Mouse (Mus musculus) forebrain, embryonic 12.5 days (tissue): ENCODE measurements at regions not wholly inside any gene's neighbourhood (a gene's known extent, or its start where the extent isn't known, plus 50 kb on each side); places are given as distances from the start of the nearest gene placed in this dataset.

ENCODE experiments used
- ATAC-seq: fragments of 200-750 bp; cut with Nextera tagmentation; 2 replicates; pipeline ENCODE4 v1.8.0; 2017; ENCODE audit warnings: moderate TSS enrichment; ENCODE audit not compliant: low FRiP score
- H3K27ac ChIP-seq: fragments of 300-500 bp; sonication (generic); 2 replicates; pipeline ENCODE4 v1.5.1; 2016; ENCODE audit warnings: mild to moderate bottlenecking
- H3K27me3 ChIP-seq: fragments of 300-500 bp; sonication (generic); 2 replicates; pipeline ENCODE4 v1.6.1; 2016; ENCODE audit warnings: mild to moderate bottlenecking
- H3K36me3 ChIP-seq: fragments of 300-500 bp; sonication (generic); replicated peaks from 2 replicates; pipeline ENCODE4 v1.6.1; 2016; ENCODE audit warnings: mild to moderate bottlenecking
- H3K4me1 ChIP-seq: fragments of 300-500 bp; sonication (generic); 2 replicates; pipeline ENCODE4 v1.6.1; 2016
- H3K4me2 ChIP-seq: fragments of 300-500 bp; sonication (generic); 2 replicates; pipeline ENCODE4 v1.6.1; 2016; ENCODE audit warnings: mild to moderate bottlenecking, moderate library complexity
- H3K4me3 ChIP-seq: fragments of 300-500 bp; sonication (generic); replicated peaks from 2 replicates; pipeline ENCODE4 v1.5.1; 2016; ENCODE audit warnings: mild to moderate bottlenecking
- H3K9ac ChIP-seq: fragments of 300-500 bp; sonication (generic); 2 replicates; pipeline ENCODE4 v1.6.1; 2016; ENCODE audit warnings: mild to moderate bottlenecking
- H3K9me3 ChIP-seq: fragments of 300-500 bp; sonication (generic); 2 replicates; pipeline ENCODE4 v1.6.1; 2016
- whole genome bisulfite sequencing: fragments of 180-500 bp; shearing (Covaris S2); methylation state at CpG from one replicate; pipeline ENCODE4 v1.1.7; 2016; 5-methylcytosine and 5-hydroxymethylcytosine counted together

DNA sequence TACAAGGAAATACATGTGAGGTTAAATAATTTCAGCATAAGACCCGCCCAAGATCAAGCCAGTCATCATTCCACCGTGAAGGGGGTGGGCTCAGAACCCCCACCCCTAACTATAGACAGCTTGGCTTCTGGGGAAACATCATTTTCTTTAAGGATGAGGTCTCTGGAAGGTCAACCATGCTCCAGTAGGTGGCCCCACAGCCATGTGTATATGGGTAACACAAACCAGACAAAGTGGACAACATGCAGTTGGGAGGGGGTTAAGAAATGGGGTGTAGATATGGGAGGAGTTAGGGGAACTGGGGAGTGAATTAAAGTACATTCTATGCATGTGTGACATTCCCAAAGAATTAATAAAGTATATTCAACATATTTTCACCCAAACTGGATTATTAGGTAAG, 600.4 kb downstream of the Gm19410 start:
- H3K9me3 ChIP-seq: no peaks in the 10 kb centered on the region
- H3K9ac ChIP-seq: no peak overlapping the region
- no peak overlapping the region for H3K4me3 ChIP-seq
- 92% methylated on average over 2 of the region's 2 CpGs for WGBS
- no peak overlapping the region for H3K4me2 ChIP-seq
- H3K4me1 ChIP-seq: no peaks in the 10 kb centered on the region
- no peaks in the 10 kb centered on the region for H3K27me3 ChIP-seq
- ATAC-seq: no peak
- no peaks in the 10 kb centered on the region for H3K36me3 ChIP-seq
- H3K27ac ChIP-seq: no peak overlapping the region

- H3K4me3 ChIP-seq: no peak overlapping the region
- no peaks in the 10 kb centered on the region for H3K9me3 ChIP-seq
- H3K27me3 ChIP-seq: no peaks in the 10 kb centered on the region
- H3K4me2 ChIP-seq: no peak overlapping the region
- peaks cover 4% of the 10 kb centered on the region; the same call in 1 of the 2 replicates for H3K4me1 ChIP-seq
- whole genome bisulfite sequencing: 74% methylated on average over 5 of the region's 5 CpGs
- H3K36me3 ChIP-seq: no peaks in the 10 kb centered on the region
- no peak overlapping the region for H3K27ac ChIP-seq
- ATAC-seq: no peak
- H3K9ac ChIP-seq: no peak overlapping the region
These were observed 611.2 kb downstream of the Gm19410 start for GRCm38 (mm10) chr8:36376579-36377350.

DNA sequence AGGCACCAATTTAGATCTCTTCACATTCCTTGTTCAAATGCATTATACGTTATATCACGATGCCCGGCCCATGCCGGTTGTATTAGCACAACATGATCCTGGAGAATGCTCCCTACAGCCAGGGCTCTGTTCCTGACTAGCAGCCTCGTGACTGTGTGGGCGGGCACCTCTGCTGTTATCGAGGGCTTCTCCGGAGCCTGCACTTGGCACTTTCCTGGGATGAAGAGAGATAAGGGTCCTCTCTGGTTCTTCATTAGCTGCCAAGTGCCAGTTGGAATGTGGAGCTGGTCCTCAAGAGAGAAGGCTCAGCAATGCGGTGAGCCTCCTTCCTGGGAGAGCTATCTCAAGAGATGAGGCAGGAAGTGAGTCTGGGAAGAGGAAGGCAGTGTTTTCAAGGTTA, 598.9 kb upstream of the AI429214 start:
- no peaks in the 10 kb centered on the region for H3K9me3 ChIP-seq
- 82% methylated on average over 9 of the region's 9 CpGs for WGBS
- ATAC-seq: no peak
- no peak overlapping the region for H3K27ac ChIP-seq
- no peak overlapping the region for H3K4me2 ChIP-seq
- H3K9ac ChIP-seq: no peak overlapping the region
- no peaks in the 10 kb centered on the region for H3K4me1 ChIP-seq
- no peak overlapping the region for H3K4me3 ChIP-seq
- no peaks in the 10 kb centered on the region for H3K36me3 ChIP-seq
- no peaks in the 10 kb centered on the region for H3K27me3 ChIP-seq

- WGBS: 77% methylated on average over 1 of the region's 1 CpGs
- Histone ChIP-seq H3K27me3 (no peaks in the 10 kb centered on the region), H3K4me2 (no peak overlapping the region), H3K36me3 (no peaks in the 10 kb centered on the region), H3K27ac (no peak overlapping the region), H3K4me1 (0 out of 2 replicates have a peak, but pooled peaks cover 5% of the 10 kb centered on the region), H3K4me3 (no peak overlapping the region), H3K9ac (no peak overlapping the region), H3K9me3 (no peaks in the 10 kb centered on the region)
- no peak for ATAC-seq
These were observed 596.9 kb upstream of the AI429214 start for GRCm38 (mm10) chr8:36396493-36396892.

DNA sequence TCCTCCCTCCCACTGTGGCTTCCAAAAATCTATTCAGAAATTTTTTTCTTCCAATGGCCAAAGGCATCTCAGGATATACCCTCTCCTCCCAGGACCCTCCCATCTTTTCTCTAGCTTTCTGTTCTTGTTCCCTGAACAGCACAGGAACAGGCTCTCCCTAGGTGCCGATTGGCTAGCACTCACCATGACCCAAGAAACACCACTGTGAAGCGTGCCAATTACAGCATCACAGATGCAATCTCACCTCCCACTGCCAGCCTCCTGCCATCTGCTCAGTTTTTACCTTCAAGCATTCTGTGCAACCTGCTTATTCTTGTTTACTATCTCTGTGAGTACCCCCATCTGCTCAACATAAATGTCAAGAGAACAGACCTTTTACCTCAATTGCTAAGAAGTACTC, 586.7 kb upstream of the AI429214 start:
- no peak overlapping the region for H3K27ac ChIP-seq
- no peak overlapping the region for H3K4me2 ChIP-seq
- no peaks in the 10 kb centered on the region for H3K36me3 ChIP-seq
- H3K9me3 ChIP-seq: no peaks in the 10 kb centered on the region
- H3K4me1 ChIP-seq: no peaks in the 10 kb centered on the region
- no peaks in the 10 kb centered on the region for H3K27me3 ChIP-seq
- no peak overlapping the region for H3K4me3 ChIP-seq
- H3K9ac ChIP-seq: no peak overlapping the region
- WGBS: 79% methylated on average over 2 of the region's 2 CpGs
- ATAC-seq: no peak
